Mouse (Mus musculus): Measurements from ENCODE around the gene Rasgef1a.

Gene Rasgef1a

GRCm38 (mm10) chr6:118010756-118011615 is at the start of gene Rasgef1a:
Gene Rasgef1a (plus strand): TSS chr6:118011438.
- H3K36me3 ChIP-seq (ENCODE audit: control insufficient read depth, insufficient read depth, low read length, poor library complexity, severe bottlenecking): no peaks in the 10 kb centered on the region
- H3K27me3 ChIP-seq (ENCODE audit: control insufficient read depth, insufficient read depth, low read length, poor library complexity, severe bottlenecking): peaks cover 2% of the 10 kb centered on the region; the same call in 1 of the 2 replicates
- no peak for DNase-seq (ENCODE audit: low read depth, low spot score)

- H3K36me3 ChIP-seq (ENCODE audit: control insufficient read depth, insufficient read depth, low read length, poor library complexity, severe bottlenecking): no peaks in the 10 kb centered on the region
- DNase-seq (ENCODE audit: low read depth, low spot score): peak; percentile 10
- no peaks in the 10 kb centered on the region for H3K27me3 ChIP-seq (ENCODE audit: control insufficient read depth, insufficient read depth, low read length, poor library complexity, severe bottlenecking)
These were observed 48.0 kb upstream of the Rasgef1a start for GRCm38 (mm10) chr6:117963201-117963600.

GRCm38 (mm10) chr6:117966729-117967128 is 44.5 kb upstream of the Rasgef1a start:
- Histone ChIP-seq H3K27me3 (ENCODE audit: control insufficient read depth, insufficient read depth, low read length, poor library complexity, severe bottlenecking) (no peaks in the 10 kb centered on the region), H3K36me3 (ENCODE audit: control insufficient read depth, insufficient read depth, low read length, poor library complexity, severe bottlenecking) (no peaks in the 10 kb centered on the region)
- DNase-seq (ENCODE audit: low read depth, low spot score): peak; percentile 23

DNA sequence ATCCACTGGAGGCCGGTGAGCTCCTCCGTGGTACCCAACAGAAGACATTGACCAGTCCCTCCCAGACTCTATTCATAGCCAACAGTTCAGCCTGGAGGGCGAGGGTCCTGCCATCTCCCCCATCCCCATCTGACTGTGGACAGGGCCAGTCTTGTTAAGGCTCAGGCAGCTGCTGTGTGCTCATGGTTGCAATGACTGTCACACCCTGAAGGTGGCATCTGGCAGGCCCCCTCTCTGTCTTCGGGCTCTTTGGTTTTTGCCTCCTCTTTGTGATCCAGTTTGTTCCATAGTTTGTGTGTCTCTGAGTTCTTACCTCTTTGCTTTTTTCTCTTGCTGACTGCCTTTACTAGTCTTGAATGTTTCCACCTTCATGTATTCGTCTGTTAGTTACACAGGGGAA is 24.1 kb upstream of the Rasgef1a start:
- Histone ChIP-seq H3K36me3 (ENCODE audit: control insufficient read depth, insufficient read depth, low read length, poor library complexity, severe bottlenecking) (no peaks in the 10 kb centered on the region), H3K27me3 (ENCODE audit: control insufficient read depth, insufficient read depth, low read length, poor library complexity, severe bottlenecking) (no peaks in the 10 kb centered on the region)
- DNase-seq (ENCODE audit: low read depth, low spot score): no peak

- no peak for DNase-seq (ENCODE audit: low read depth, low spot score)
- H3K36me3 ChIP-seq (ENCODE audit: control insufficient read depth, insufficient read depth, low read length, poor library complexity, severe bottlenecking): no peaks in the 10 kb centered on the region
- no peaks in the 10 kb centered on the region for H3K27me3 ChIP-seq (ENCODE audit: control insufficient read depth, insufficient read depth, low read length, poor library complexity, severe bottlenecking)
These were observed 22.0 kb upstream of the Rasgef1a start for GRCm38 (mm10) chr6:117989209-117989608.

DNA sequence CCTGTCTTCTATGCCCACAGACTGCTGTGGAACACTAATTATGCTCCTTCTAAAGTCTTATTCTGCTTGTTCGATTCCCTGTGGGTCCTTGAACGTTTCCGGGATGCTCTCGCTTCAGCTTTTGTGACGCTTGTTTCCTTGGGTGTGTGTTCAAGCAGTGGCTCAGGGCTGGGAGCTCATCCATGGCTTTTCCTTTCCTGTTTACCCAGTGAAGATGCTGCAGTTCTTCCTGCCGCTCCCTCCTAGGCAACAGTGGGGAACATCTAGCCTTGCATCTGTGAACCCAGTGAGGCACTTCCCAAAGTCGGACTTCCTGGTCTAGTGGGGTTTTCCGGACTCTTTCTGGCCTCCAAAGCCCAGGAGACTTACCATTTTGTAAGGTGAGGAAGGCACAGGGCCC is 20.6 kb upstream of the Rasgef1a start:
- Histone ChIP-seq H3K27me3 (ENCODE audit: control insufficient read depth, insufficient read depth, low read length, poor library complexity, severe bottlenecking) (no peaks in the 10 kb centered on the region), H3K36me3 (ENCODE audit: control insufficient read depth, insufficient read depth, low read length, poor library complexity, severe bottlenecking) (no peaks in the 10 kb centered on the region)
- no peak for DNase-seq (ENCODE audit: low read depth, low spot score)

DNA sequence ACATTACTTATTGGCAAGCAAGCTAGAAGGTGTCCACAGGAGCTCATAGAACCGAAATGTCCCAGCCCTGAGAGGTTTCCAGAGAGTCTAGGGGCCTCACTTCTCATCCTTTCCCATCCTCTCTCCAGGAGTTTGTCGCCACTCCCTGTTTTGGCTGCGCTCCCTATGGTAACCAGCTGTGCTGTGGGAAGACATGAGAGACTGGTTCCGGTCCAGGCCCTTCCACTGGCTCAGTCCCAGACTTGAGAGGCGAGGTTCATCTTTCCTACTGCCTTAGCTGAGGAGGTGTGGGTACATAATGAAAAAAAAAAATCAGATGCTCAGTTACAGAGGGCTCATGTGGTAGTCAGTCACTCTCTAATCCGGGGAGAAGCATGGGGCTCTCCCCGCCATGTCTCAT is 19.9 kb upstream of the Rasgef1a start:
- Histone ChIP-seq H3K27me3 (ENCODE audit: control insufficient read depth, insufficient read depth, low read length, poor library complexity, severe bottlenecking) (no peaks in the 10 kb centered on the region), H3K36me3 (ENCODE audit: control insufficient read depth, insufficient read depth, low read length, poor library complexity, severe bottlenecking) (no peaks in the 10 kb centered on the region)
- DNase-seq (ENCODE audit: low read depth, low spot score): no peak

DNA sequence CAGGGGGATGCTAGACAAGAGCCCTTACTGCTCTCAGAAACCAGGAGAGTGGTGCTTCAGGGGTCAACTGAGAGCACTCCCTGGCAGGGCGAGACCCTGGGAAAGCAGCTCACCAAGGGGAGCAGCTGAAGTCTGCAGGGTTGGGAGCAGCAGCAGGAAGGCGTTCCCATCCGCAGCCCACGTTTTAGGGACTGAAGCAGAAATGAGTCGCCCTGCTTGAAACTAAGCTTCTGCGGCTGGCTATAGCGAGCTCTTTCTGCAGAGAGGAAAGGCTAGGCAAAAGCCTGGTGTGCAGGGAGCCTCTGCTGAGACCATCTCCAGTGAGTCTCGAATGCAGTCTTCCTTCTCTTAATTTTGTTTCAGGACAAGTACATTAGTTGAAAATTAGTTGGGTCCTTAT is 19.3 kb upstream of the Rasgef1a start:
- no peaks in the 10 kb centered on the region for H3K27me3 ChIP-seq (ENCODE audit: control insufficient read depth, insufficient read depth, low read length, poor library complexity, severe bottlenecking)
- no peak for DNase-seq (ENCODE audit: low read depth, low spot score)
- no peaks in the 10 kb centered on the region for H3K36me3 ChIP-seq (ENCODE audit: control insufficient read depth, insufficient read depth, low read length, poor library complexity, severe bottlenecking)

GRCm38 (mm10) chr6:117995168-117995567 is 16.1 kb upstream of the Rasgef1a start:
- Histone ChIP-seq H3K27me3 (ENCODE audit: control insufficient read depth, insufficient read depth, low read length, poor library complexity, severe bottlenecking) (no peaks in the 10 kb centered on the region), H3K36me3 (ENCODE audit: control insufficient read depth, insufficient read depth, low read length, poor library complexity, severe bottlenecking) (no peaks in the 10 kb centered on the region)
- no peak for DNase-seq (ENCODE audit: low read depth, low spot score)

DNA sequence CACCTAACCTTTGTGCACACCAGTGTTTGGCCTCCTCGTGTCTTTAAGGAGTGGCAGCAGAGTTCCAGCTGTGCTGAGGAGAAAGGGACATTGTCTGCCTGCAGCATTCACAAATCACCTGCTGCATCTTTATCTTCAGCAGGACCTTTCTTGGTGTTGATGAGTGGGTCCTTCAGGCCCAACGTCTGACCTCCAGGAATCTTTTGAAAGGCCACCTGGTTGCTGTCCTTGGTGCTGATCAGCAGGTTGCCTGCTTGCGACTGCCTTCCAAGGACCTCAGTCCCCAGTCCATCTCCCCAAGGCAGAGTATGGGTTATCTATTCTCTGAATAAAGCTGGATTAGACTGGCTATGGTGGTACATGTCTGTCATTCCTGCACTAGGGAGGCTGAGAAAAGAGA is 10.0 kb upstream of the Rasgef1a start:
- Histone ChIP-seq H3K36me3 (ENCODE audit: control insufficient read depth, insufficient read depth, low read length, poor library complexity, severe bottlenecking) (no peaks in the 10 kb centered on the region), H3K27me3 (ENCODE audit: control insufficient read depth, insufficient read depth, low read length, poor library complexity, severe bottlenecking) (no peaks in the 10 kb centered on the region)
- peak; percentile 15 for DNase-seq (ENCODE audit: low read depth, low spot score)

GRCm38 (mm10) chr6:118007302-118007701 is 3.9 kb upstream of the Rasgef1a start:
- Histone ChIP-seq H3K36me3 (ENCODE audit: control insufficient read depth, insufficient read depth, low read length, poor library complexity, severe bottlenecking) (no peaks in the 10 kb centered on the region), H3K27me3 (ENCODE audit: control insufficient read depth, insufficient read depth, low read length, poor library complexity, severe bottlenecking) (peaks cover 2% of the 10 kb centered on the region; the same call in 1 of the 2 replicates)
- DNase-seq (ENCODE audit: low read depth, low spot score): peak; percentile 34

- no peak for DNase-seq (ENCODE audit: low read depth, low spot score)
- H3K27me3 ChIP-seq (ENCODE audit: control insufficient read depth, insufficient read depth, low read length, poor library complexity, severe bottlenecking): peaks cover 2% of the 10 kb centered on the region; the same call in 1 of the 2 replicates
- H3K36me3 ChIP-seq (ENCODE audit: control insufficient read depth, insufficient read depth, low read length, poor library complexity, severe bottlenecking): no peaks in the 10 kb centered on the region
These were observed 3.2 kb upstream of the Rasgef1a start for GRCm38 (mm10) chr6:118007843-118008539.

DNA sequence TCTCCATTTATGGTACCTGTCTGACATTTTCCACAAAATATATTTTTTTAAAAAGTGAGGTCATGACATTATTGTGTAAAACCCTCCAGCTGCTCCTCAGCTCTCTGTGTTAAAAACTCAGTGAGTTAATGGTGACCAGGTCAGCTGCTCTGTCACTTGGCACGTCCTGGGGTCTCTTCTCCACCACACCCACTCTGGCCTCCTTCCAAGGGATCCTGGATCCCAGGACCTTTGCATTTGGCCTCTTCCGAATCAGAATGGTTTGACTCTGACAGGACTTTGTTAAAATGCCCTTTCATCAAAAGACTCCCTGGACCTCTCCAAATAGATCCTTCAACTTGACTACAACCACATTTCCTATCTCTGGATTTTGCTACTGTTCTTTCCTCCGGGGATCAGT is 982 bp upstream of the Rasgef1a start:
- no peak for DNase-seq (ENCODE audit: low read depth, low spot score)
- Histone ChIP-seq H3K27me3 (ENCODE audit: control insufficient read depth, insufficient read depth, low read length, poor library complexity, severe bottlenecking) (peaks cover 2% of the 10 kb centered on the region; the same call in 1 of the 2 replicates), H3K36me3 (ENCODE audit: control insufficient read depth, insufficient read depth, low read length, poor library complexity, severe bottlenecking) (no peaks in the 10 kb centered on the region)

GRCm38 (mm10) chr6:118011616-118012316 is 528 bp downstream of the Rasgef1a start:
- Histone ChIP-seq H3K36me3 (ENCODE audit: control insufficient read depth, insufficient read depth, low read length, poor library complexity, severe bottlenecking) (no peaks in the 10 kb centered on the region), H3K27me3 (ENCODE audit: control insufficient read depth, insufficient read depth, low read length, poor library complexity, severe bottlenecking) (peaks cover 2% of the 10 kb centered on the region; the same call in 1 of the 2 replicates)
- no peak for DNase-seq (ENCODE audit: low read depth, low spot score)

DNA sequence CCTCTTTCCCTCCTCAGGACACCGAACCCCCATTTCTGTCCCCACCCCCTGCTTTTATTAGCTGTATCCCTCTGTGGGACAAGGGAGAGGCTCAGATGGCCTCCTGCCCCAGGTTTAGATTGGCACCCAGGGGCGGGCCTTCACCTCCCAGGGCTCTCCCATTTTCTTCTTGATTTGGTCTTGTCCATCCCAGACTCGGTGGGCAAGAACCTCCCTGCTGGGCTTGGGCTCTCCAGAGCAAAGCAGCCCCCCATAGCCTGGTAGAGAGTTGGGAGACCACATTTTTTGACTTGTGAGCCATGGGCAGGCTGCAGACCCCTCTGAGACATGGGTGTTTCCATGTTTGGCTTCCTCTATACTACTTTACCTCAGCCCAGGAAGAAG is 1.1 kb downstream of the Rasgef1a start:
- peaks cover under 1% of the 10 kb centered on the region; the same call in 1 of the 2 replicates for H3K27me3 ChIP-seq (ENCODE audit: control insufficient read depth, insufficient read depth, low read length, poor library complexity, severe bottlenecking)
- DNase-seq (ENCODE audit: low read depth, low spot score): no peak
- H3K36me3 ChIP-seq (ENCODE audit: control insufficient read depth, insufficient read depth, low read length, poor library complexity, severe bottlenecking): no peaks in the 10 kb centered on the region
